Mouse (Mus musculus): Measurements from ENCODE around the gene Brd7.

Brd7 gene

DNA sequence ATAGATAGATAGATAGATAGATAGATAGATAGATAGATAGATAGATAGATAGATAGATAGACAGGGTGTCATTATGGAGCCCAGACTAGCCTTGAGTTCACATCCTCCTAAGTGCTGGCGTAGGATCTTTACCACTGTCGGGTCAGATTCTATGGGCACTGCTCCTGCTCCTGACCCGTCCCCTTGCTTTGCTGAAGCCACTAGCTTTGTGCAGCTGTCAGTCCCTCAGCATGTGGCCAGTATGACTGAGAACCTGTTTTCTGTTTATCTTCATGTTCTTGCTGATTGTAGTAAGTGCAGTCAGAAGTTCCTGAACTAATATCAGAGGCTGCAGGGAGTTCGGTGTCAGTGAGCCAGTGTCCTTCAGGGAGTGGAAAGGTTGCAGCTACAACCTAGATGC lies 54.3 kb downstream of the Brd7 start:
- no peak for DNase-seq

DNA sequence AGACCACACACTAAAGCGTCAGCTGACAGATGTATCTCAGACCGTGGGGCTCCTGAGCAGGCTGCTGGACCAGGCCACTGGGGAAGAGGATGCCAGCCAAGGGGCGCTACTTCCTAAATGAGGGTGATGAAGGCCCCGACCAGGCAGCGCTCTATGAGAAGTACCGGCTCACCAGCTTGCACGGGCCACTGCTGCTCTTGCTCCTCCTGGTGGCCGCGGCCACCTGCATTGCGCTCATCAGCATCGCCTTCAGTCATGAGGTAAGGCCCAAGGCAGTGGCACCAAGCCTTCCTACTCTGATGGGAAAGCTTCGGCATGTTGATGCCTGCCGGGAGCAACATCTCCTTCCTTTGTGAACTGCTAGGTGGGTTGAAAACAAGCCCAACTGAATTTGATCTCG lies 55.5 kb downstream of the Brd7 start:
- no peak for DNase-seq

DNA sequence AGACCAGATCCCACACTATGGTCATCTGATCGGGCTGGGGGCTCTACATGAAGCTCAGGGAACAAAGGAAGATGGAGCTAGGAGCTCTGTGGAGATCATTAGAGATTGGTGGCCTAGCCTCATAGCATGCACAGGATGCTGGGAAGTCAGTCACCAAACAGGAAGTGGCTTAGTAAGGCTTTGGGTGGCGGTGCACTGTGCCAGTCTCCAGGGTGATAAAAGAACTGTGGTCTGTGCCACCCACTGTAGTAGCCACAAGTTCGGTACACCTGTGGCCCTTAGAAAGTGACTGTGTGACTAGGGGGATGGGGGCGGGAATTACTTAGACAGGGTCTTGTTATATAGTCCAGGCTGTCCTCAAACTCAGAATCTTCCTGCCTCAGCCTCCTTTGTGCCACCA lies 56.2 kb downstream of the Brd7 start:
- no peak for DNase-seq

DNA sequence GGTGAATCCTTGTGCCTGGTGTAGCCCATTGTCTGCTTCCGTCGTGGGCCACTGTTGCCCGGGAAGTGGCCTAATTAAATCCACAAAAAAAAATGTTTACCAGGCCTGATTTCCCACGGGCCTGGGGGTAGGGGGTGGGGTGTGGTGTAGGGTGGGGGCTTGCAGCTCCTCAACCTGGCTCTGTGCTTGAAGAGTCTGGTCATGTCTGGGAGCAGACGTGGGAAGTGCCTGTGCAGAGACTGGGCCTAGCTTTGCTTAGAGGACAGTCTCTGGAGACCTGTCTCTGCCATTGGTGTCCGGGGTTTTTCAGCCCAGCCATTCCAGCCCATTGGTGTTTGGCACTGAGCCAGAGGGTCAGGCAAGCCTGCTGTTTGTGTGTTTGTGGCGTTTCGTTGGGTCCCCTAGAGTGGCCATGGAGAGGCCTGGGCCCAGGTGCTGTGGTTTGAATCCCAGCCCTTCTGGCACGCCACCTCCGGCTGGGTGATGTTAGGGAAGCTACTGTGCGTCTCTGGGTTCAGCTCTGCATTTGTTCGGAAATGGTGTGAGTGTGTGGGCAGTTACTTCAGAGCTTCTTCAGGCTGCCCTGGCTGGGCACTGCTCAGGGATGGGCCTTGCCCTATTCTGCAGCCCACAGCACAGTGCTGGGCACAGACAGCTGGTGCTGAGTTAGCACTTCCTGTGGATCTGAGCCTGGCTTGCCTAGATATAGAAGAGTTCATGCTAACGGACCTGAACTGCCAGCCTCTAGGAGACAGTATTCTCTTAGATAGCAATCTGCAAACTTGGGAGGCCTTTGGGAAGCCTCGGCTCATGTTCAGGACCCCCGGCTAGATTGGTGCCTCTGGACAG lies 60.2 kb downstream of the Brd7 start:
- DNase-seq: no peak

DNA sequence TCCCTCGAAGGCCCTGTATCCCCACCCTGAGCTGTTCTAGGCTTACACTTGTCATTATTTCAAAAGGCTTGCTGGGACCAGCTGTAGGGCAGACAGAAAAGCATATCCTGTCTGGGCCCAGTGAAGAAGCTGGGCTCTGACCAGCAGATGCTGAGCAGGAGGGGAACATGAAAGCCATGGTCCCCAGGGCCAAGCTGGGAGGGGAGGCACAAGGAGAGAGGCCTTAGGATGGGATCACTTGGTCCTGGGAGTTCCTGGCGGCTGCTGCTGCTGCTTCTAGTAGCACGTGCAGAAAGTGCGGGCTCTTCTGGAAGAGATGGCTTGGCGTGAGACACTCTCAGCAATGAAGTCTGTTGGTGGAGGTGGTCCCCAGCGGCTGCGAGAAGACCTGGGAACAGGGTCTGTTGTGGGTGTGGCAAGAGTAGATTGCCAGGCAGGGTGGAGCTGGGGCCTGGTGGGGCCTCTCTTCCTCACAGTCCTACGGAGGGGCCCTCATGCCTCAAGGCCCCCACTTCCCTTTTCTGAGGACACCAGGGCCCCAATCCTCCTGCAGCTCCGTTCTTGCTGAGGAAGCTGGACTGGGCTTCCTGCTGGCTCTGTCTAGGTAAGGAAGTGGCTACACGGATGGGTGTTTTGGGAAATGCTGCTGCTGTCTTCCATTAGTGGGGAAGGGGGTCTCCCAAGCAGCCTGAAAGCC lies 61.9 kb downstream of the Brd7 start:
- DNase-seq: no peak

DNA sequence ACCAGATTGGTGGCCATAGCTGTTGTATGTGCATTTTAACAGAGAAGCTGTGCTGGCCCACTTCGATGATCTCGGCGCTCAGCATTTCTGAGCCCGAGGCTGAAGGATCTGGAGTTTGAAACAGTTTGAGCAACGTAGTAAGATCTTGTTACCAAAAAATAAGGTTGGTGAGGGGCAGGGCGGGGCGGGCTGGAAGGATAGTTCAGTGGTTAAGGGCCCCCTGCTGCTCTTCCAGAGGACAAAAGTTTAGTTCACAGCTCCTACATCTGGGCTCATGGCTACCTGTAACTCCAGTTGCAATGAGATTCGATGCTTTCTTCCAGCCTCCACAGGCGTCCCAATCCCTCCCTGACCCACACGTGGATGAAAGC lies 63.3 kb downstream of the Brd7 start:
- DNase-seq: no peak

DNA sequence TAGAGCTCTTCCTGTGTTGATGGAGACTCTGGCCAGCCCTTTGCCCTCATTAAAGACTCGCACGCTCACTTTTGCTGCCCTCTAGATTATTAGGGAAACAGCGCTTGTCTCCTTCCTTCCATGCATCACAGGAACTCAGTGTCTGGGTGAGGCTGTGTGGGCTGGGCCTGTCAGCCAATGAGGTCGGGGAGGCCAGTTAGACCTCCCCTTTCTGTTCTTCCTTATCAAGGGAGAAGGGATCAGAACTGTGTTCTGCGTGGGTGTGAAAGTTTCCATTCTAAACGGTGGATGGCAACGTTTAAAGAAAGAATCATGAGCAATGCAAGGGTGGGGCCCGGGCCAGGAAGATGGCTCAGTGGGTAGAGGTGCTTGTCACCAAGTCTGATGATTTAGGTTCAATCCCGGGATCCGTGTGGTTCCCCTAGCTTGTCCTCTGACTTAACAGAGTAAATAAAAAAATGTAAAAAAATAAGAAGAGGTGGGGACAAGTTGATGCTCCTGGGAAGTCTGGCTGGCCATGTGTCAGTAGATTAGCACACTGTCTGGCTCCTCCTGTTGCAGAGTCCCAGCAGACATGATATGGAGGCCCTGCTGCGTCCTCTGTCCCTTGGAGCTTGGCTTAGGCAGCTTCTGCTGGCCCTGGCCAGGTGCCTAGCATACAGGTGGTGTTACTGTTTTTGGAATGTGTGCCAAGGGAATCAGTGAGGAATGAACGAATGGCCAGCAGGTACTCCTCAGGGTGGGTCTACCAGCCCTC lies 63.8 kb downstream of the Brd7 start:
- DNase-seq: peak; percentile 75

DNA sequence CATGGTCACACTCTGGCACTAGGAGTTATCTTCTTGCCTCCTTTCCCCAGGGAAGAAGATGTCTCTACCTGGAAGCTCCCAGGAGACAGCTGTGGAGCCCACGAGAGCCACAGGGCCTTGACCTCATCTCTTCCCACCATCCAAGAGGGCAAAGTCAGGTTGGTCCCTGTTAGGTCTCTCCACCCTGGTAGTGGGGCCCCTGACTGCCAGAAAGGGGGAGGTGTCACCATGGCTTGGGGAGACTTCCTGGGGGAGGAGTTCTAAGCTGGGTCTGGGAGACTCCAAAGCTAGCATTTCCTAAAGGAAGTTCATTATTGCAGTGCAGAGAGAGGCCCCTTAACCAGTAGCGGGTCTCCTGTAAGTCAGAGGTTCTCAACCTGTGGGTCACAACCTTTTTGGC lies 67.0 kb downstream of the Brd7 start:
- DNase-seq: no peak

DNA sequence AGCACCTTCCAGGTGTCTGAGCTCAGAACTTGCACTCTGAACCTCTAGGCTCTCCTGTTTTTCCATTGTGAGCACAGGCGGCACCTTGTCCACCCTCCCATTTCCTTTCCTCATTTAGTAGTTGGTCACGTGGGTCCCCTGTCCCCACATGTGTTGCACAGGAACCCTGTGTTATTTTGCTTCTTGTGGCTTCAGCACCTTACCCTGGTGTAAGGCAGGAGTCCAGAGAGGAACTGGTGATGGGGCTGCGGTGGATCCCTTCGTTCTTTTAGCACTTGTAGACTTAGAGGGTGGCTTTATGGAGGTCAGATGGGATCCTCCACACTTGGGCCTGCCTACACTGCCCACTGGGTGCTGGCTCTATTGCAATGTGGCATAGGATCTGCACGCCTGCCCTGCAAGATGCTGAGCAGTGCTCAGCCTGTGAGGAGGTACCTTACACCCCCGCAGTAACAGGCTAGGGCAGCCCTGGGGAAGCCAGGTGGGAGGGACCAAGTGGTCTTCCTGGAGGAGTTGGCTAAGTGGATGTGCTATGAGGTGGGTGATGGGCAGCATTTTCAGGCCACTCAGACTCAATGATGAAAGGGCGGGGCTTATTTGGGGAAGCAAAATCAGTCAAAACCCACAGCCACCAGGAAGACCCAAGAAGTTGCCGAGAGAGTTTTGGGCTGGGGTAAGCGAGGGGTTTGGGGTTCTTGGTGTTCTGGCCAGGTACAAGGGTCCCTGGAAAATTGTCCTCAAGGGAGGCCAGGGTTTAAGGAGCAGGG lies 68.2 kb downstream of the Brd7 start:
- no peak for DNase-seq

DNA sequence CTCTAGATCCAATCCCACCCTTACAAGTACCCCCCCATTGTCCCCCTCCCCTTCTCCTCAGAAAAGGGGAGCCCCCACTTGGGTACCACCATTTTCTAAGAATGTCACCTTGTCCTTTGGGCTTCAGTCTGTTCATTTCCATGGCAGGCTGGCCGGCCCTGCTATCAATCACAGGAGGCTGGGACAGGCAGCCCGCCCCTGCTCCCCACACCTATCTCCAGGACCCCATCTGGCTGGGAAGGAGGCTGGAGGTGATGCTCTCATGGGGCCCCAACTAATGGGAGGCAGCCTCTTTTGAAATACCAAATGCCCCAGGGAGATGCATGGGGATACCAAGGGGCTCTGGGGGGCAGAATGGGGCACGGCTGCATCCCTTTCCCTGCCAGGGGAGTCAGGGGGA lies 69.1 kb downstream of the Brd7 start:
- no peak for DNase-seq

DNA sequence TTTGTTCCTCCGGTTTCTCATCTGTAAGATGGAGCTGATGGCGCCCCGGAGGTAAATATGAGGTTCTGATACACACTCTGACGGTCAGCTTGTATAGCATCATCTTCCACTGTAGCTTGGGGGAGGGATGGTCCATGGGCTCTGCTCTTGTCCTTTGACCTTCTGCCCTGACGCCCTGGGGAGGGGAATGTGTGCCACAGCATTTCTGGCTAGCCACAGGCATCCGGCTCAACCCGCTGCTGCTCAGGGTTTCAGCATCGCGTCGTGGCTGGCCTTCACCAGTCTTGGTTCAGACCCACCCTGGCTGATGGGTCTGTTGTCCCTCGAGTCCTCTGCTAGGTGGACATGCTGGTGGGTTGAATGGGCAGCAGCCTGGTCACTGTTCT lies 70.7 kb downstream of the Brd7 start:
- DNase-seq: no peak

DNA sequence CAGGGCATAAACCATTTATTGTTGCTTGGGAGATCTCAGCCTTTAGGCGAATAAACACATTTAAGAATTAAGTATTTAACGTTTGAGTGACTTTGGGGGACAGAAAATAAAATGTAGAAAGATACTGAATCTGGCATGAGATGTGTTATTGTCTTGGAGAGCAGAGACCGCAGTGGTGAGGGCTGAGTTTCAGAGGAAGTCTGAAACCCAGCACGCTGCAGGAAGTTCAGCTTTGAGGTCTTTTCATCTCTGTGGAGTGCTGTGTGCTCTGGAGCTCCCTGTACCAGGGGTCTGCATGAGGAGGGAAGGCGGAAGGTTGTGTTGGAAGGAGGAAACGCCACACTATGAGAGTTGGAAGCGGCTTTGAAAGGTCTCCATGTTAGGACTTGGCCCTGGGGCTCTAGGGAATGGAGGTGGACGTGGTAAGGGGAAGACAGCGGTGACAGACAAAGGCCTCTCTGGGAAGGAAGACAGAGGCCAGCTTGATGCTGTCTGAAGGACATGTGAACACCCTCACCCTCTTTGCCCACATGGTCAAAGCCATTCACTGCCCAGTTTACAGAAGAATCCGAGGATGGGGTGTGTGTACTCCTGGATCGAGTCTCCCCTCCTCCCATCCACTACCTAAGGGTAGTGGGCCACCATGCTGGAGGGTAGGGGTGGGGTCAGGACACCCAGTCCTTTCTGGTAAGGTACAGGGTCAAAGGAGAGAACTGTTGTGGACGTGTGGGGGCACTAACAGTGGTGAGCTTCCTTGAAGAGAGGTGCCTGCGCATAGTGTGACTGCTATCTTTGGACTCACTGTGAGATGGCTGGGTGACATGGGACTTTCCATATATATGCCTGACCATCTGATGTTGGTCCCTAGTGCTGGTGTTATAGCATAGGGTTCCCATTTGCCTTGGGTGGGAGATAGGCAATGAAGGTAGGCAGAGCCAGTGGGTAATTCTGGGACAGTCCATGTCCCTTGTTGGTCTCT lies 71.4 kb downstream of the Brd7 start:
- DNase-seq: no peak

DNA sequence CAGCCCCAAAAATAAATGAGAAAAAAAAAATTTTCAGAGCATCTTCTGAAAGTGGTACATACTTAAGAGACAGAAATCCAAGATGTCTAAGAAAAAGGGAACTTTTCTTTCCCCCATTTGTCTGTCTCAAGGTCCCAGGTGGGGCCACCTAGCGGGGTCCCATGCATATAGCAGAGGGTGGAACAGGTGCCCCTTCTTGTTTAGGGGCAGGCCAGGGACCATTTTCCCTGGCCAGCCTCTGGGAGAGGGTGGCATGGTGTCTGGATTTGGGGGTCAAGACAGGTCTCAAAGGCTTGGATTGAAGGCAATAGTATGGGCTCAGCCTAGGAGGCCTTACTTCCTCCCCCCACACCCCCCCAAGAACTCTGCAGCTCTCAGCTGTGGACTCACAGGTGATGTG lies 72.1 kb downstream of the Brd7 start:
- DNase-seq: no peak

DNA sequence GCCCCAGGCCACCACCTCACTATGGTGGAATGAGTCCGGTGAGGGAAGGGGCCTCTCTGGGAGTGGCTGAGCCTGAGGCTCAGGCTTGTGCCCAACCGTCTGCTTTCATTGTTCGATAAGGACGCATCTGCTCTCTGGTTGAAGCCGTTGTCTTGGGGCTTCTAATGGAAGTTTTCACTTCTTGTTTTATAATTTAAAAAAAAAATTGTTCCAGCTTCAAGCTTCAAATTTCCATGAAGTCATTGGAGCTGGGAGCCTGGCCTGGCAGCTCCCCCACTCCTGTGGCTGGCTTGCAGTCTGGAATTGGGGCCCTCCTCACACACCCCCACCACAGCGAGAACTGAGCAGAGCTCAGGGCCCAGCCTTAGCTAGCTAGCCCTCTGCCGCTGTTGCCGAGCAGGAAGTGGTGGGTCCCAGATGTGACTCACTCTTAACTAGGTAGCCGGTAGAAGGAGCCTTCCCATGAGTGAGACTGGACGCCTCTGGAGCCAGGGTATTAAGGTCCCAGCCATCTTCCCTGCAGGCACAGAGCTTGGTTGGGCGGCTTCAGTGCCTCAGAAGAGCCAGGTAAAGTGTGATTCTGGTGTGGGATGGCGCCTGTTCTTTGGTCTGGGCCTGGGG lies 73.3 kb downstream of the Brd7 start:
- no peak for DNase-seq

DNA sequence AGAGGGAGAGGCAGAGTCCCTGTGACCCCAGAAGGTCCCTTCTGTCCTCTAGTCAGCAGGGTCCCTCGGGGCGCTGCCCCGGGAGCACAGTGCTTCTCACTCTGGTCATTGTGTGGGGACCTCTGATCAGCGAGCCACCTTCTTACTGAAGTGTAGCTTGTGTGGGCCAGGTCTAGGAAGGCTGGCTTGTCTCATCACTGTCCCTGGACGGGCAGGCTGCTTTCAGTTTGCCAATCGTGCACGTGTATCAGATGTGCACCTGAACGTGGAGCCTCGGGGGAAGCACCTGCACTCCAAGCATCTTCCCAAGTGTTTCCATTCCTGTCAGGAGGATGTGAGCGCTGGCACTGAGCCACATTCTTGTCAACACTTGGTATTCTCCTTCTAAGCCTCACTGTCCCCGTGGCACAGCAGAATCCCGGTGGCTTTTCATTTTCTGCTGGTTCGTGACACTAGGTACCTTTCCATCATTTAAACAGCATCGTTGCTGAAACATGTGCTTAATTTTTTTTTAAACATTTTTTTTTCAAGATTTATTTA lies 75.5 kb downstream of the Brd7 start:
- no peak for DNase-seq

DNA sequence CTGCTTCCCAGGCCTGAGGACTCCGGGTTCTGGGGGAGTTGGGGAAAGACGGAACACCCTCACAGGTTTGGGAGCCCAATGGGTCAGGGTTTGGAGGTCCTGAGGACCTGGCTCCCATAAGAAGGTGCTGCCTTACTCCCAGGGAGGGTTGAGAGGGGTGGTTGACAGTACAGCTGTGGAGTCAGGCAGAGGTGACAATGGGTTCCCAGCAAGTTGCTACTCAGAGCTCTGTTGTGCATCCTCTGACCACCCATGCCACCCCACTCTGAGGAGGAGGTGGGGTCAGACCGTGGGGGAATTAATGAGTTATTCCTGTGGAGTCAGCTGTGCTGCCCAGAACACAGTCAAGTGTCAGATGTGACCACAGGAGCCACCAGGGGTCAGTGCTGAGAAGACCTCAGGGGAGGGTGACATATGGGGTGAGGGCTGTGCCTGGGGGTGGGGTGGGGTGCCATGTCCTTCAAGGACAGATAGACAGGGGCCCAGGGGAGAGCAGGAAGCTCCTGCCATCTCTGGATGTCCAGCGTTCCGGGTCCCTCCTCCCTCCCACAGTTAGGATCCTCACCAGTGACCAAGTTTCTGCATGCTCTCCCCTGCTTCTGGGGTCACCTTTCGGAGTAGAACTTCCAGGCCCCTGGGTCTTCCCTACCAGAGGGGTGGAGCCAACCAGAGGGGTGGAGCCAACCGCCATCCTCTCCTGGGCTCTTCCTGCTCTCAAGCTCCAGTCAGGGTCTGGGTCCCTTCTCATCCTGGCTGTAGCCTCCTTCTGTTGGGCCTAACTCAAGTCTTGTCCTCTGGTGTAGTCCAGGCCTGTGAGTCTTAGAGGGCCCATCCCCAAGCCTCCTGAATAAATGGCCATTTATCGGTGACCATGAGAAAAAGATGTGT lies 76.3 kb downstream of the Brd7 start:
- no peak for DNase-seq

DNA sequence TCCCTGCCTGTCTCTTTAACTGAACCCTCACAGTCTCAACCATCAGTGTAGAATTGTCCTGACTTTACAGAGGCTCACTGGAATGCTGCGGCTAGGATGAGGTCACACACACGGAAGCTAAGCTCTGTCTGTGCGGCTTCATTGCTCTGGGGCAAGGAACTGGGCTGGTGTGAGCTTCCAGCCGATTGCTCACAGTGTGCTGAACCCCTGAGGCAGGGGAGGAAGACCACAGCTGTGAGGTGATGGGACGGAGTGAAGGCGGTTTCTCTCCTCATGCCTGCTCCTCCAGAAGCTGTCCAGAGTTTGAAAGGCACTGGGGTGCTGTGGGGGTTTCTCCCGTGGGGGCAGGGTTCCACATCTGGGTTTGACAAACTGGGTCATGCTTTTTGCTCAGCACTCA lies 77.3 kb downstream of the Brd7 start:
- no peak for DNase-seq

DNA sequence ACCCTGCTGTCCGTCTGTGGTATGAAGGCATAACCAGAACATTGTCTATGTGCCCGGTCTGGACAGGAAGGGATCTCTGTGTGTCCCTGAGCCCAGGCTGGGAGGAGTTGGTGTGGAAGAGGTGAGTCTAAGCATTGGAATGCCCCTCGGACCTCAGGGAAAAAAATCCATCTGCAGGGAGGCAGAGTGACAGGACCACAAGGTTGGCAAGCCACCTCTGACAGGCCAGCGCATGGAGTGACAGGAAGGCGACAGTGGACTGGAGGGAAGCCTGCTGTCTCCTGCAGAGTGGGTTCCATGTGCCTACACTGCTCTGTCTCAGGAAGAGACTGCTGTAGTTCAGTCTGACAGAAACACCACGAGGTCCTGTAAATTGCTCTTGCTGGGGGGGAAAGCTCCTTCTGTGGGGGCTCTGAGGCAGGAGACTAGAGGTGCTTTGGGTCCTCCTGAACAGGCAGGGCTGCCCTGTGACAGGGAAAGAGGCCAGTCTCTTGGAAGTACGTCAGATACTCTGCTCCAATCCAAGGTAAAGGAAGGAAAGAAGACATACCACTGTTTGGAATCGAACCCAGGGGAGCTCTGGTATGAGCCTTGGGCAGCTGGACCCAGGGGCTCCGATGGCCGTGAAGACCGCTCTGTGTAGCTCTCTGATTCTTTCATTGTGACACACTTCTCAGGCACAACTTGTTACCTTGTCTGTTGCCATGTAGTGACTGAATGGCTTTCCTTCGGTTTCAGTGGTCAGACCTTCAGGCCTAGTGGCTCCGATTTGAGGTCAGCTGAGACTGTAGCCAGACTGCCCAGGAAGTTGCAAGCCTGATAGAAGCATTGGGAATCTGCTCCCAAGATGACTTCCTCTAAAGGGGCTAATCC lies 78.5 kb downstream of the Brd7 start:
- no peak for DNase-seq

DNA sequence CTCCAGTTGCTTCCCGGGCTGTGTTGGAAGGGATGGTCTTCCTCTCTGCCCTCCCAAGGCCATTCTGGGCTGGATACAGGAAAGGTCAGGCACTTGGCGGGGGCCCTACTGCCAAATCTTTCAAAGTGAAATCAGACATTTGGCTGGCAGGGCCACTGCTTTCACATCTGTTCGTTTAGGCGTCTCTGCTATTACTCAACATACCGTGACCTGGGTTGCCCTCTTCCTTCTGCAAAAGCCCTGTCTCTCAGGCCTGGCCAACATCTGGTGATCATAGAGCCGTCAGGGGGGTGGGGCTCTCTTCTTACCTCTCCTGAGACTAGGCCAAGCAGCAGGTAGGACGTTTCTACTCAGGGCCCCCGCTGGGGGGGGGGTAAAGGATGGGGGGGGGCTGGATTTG lies 79.3 kb downstream of the Brd7 start:
- DNase-seq: no peak

Data from cerebellum, adult 11-12 months (tissue).